Mouse (Mus musculus) midbrain, embryonic 12.5 days (tissue): ENCODE results near the gene Tars2. TPM values are rescaled to one million over a fixed set of nuclear protein-coding genes. Genes with fewer than 3 reads are reported as not detected.
A peak's percentile ranks its signal among the peaks of the same experiment; 100 is the strongest.

Experiments
- ATAC-seq: fragments of 200-750 bp; cut with Nextera tagmentation; 2 replicates; pipeline ENCODE4 v1.8.0; 2017; ENCODE audit warnings: low read depth, moderate TSS enrichment, moderate library complexity; ENCODE audit not compliant: low FRiP score
- H3K27ac ChIP-seq: fragments of 300-500 bp; sonication (generic); replicated peaks from 2 replicates; pipeline ENCODE4 v1.5.1; 2016; ENCODE audit warnings: mild to moderate bottlenecking
- H3K27me3 ChIP-seq: fragments of 300-500 bp; sonication (generic); 2 replicates; pipeline ENCODE4 v1.6.1; 2016; ENCODE audit warnings: mild to moderate bottlenecking
- H3K36me3 ChIP-seq: fragments of 300-500 bp; sonication (generic); 2 replicates; pipeline ENCODE4 v1.6.1; 2016
- H3K4me1 ChIP-seq: fragments of 300-500 bp; sonication (generic); 2 replicates; pipeline ENCODE4 v1.6.1; 2016
- H3K4me2 ChIP-seq: fragments of 300-500 bp; sonication (generic); replicated peaks from 2 replicates; pipeline ENCODE4 v1.6.1; 2016; ENCODE audit warnings: mild to moderate bottlenecking, moderate library complexity
- H3K4me3 ChIP-seq: fragments of 300-500 bp; sonication (generic); 2 replicates; pipeline ENCODE4 v1.5.1; 2016; ENCODE audit warnings: mild to moderate bottlenecking
- H3K9ac ChIP-seq: fragments of 300-500 bp; sonication (generic); replicated peaks from 2 replicates; pipeline ENCODE4 v1.6.1; 2016; ENCODE audit warnings: mild to moderate bottlenecking, moderate library complexity
- H3K9me3 ChIP-seq: fragments of 300-500 bp; sonication (generic); 2 replicates; pipeline ENCODE4 v1.6.1; 2016; ENCODE audit warnings: mild to moderate bottlenecking
- WGBS: fragments of 180-500 bp; shearing (Covaris S2); methylation state at CpG from one replicate; pipeline ENCODE4 v1.1.7; 2016; 5-methylcytosine and 5-hydroxymethylcytosine counted together
- polyA plus RNA-seq: library from polyadenylated mRNA; unstranded; fragments of >200 nt; fragmentation: Nextera tagmentation; extraction: Ambion mirVana; gene quantifications from 2 replicates; pipeline ENCODE4 v1.2.1, GENCODE M21; 2016

Gene Tars2
- polyA plus RNA-seq, 1 experiment from 2014 or later: 52.3 TPM

GRCm38 (mm10) chr3:95704612-95705011 is 55.4 kb downstream of the Tars2 start:
- no peak overlapping the region for H3K27ac ChIP-seq
- H3K27me3 ChIP-seq: no peaks in the 10 kb centered on the region
- WGBS: 89% methylated on average over 4 of the region's 4 CpGs
- H3K9me3 ChIP-seq: no peaks in the 10 kb centered on the region
- peaks cover 10% of the 10 kb centered on the region for H3K4me1 ChIP-seq
- no peak overlapping the region for H3K4me3 ChIP-seq
- H3K9ac ChIP-seq: no peak overlapping the region
- no peaks in the 10 kb centered on the region for H3K36me3 ChIP-seq
- no peak for ATAC-seq
- no peak overlapping the region for H3K4me2 ChIP-seq

GRCm38 (mm10) chr3:95703276-95703675 is 56.7 kb downstream of the Tars2 start:
- Histone ChIP-seq H3K36me3 (no peaks in the 10 kb centered on the region), H3K27ac (no peak overlapping the region), H3K27me3 (no peaks in the 10 kb centered on the region), H3K4me2 (no peak overlapping the region), H3K4me1 (peaks cover 10% of the 10 kb centered on the region), H3K4me3 (no peak overlapping the region), H3K9ac (no peak overlapping the region), H3K9me3 (no peaks in the 10 kb centered on the region)
- ATAC-seq: no peak
- WGBS: 98% methylated on average over 3 of the region's 3 CpGs

GRCm38 (mm10) chr3:95701877-95702540 is 58.0 kb downstream of the Tars2 start:
- H3K9me3 ChIP-seq: no peaks in the 10 kb centered on the region
- H3K4me1 ChIP-seq: peaks cover 10% of the 10 kb centered on the region
- H3K9ac ChIP-seq: peak overlapping the region; percentile 35; the same call in 1 of the 2 replicates
- peak overlapping the region; percentile 52 for H3K4me2 ChIP-seq
- H3K4me3 ChIP-seq: peak overlapping the region; percentile 25
- ATAC-seq: peak; percentile 92
- H3K36me3 ChIP-seq: no peaks in the 10 kb centered on the region
- no peaks in the 10 kb centered on the region for H3K27me3 ChIP-seq
- WGBS: 4% methylated on average over 24 of the region's 24 CpGs
- peak overlapping the region; percentile 47; the same call in 1 of the 2 replicates for H3K27ac ChIP-seq

GRCm38 (mm10) chr3:95701085-95701484 is 58.9 kb downstream of the Tars2 start:
- H3K4me3 ChIP-seq: no peak overlapping the region
- H3K4me1 ChIP-seq: peaks cover 14% of the 10 kb centered on the region
- WGBS: 77% methylated on average over 2 of the region's 2 CpGs
- no peak overlapping the region for H3K27ac ChIP-seq
- H3K9me3 ChIP-seq: no peaks in the 10 kb centered on the region
- no peak overlapping the region for H3K9ac ChIP-seq
- no peak overlapping the region for H3K4me2 ChIP-seq
- no peaks in the 10 kb centered on the region for H3K36me3 ChIP-seq
- ATAC-seq: no peak
- no peaks in the 10 kb centered on the region for H3K27me3 ChIP-seq

DNA sequence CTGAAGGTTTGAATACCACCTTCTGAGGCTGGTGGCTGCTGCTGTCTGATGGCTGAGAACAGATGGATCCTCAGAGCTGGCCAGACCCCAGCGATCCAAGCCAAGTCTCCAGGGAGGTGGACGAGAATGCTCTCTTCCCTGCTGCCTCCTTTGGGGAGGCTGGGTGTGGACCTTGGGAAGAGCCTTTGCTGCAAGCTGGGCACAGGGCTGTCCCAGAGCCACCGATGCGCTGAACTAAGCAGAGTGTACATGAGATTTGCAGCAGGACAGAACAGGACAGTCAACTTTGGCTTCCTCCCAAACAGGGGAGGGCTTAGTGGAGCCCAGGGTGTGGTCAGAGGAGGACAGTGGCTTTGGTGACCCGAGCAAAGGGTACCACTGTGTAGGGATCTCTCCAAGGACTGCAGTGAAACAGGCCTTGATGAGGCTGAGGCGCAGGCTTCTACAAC is 59.7 kb downstream of the Tars2 start:
- no peak overlapping the region for H3K27ac ChIP-seq
- H3K4me1 ChIP-seq: peaks cover 21% of the 10 kb centered on the region
- no peak overlapping the region for H3K4me3 ChIP-seq
- no peaks in the 10 kb centered on the region for H3K9me3 ChIP-seq
- no peak overlapping the region for H3K9ac ChIP-seq
- H3K36me3 ChIP-seq: no peaks in the 10 kb centered on the region
- no peak overlapping the region for H3K4me2 ChIP-seq
- 59% methylated on average over 6 of the region's 6 CpGs for WGBS
- ATAC-seq: no peak
- no peaks in the 10 kb centered on the region for H3K27me3 ChIP-seq

GRCm38 (mm10) chr3:95698286-95698685 is 61.7 kb downstream of the Tars2 start:
- no peak for ATAC-seq

GRCm38 (mm10) chr3:95696360-95696759 is 63.6 kb downstream of the Tars2 start:
- 38% methylated on average over 7 of the region's 7 CpGs for WGBS
- H3K9ac ChIP-seq: no peak overlapping the region
- H3K27me3 ChIP-seq: no peaks in the 10 kb centered on the region
- H3K4me2 ChIP-seq: no peak overlapping the region
- H3K27ac ChIP-seq: no peak overlapping the region
- H3K36me3 ChIP-seq: no peaks in the 10 kb centered on the region
- no peak overlapping the region for H3K4me3 ChIP-seq
- H3K4me1 ChIP-seq: peaks cover 11% of the 10 kb centered on the region; the same call in 1 of the 2 replicates
- ATAC-seq: no peak
- H3K9me3 ChIP-seq: no peaks in the 10 kb centered on the region

More at GRCm38 (mm10) chr3:95698286-95698685, 61.7 kb downstream of the Tars2 start:
- no peak overlapping the region for H3K27ac ChIP-seq
- peaks cover 21% of the 10 kb centered on the region for H3K4me1 ChIP-seq
- no peaks in the 10 kb centered on the region for H3K9me3 ChIP-seq
- no peaks in the 10 kb centered on the region for H3K36me3 ChIP-seq
- H3K4me2 ChIP-seq: no peak overlapping the region
- 93% methylated on average over 4 of the region's 4 CpGs for WGBS
- no peak overlapping the region for H3K9ac ChIP-seq
- H3K27me3 ChIP-seq: no peaks in the 10 kb centered on the region
- no peak overlapping the region for H3K4me3 ChIP-seq

GRCm38 (mm10) chr3:95695796-95696195 is 64.2 kb downstream of the Tars2 start:
- H3K27me3 ChIP-seq: no peaks in the 10 kb centered on the region
- H3K36me3 ChIP-seq: no peaks in the 10 kb centered on the region
- peaks cover 11% of the 10 kb centered on the region; the same call in 1 of the 2 replicates for H3K4me1 ChIP-seq
- ATAC-seq: no peak
- H3K9ac ChIP-seq: no peak overlapping the region
- no peaks in the 10 kb centered on the region for H3K9me3 ChIP-seq
- H3K27ac ChIP-seq: no peak overlapping the region
- WGBS: 46% methylated on average over 3 of the region's 3 CpGs
- no peak overlapping the region for H3K4me3 ChIP-seq
- no peak overlapping the region for H3K4me2 ChIP-seq

- peaks cover 11% of the 10 kb centered on the region; the same call in 1 of the 2 replicates for H3K4me1 ChIP-seq
- H3K27me3 ChIP-seq: no peaks in the 10 kb centered on the region
- H3K27ac ChIP-seq: no peak overlapping the region
- no peak overlapping the region for H3K9ac ChIP-seq
- no peak overlapping the region for H3K4me2 ChIP-seq
- no peaks in the 10 kb centered on the region for H3K9me3 ChIP-seq
- 94% methylated on average over 11 of the region's 11 CpGs for WGBS
- no peak for ATAC-seq
- no peak overlapping the region for H3K4me3 ChIP-seq
- no peaks in the 10 kb centered on the region for H3K36me3 ChIP-seq
Observed at GRCm38 (mm10) chr3:95694808-95695703, 65.0 kb downstream of the Tars2 start.

DNA sequence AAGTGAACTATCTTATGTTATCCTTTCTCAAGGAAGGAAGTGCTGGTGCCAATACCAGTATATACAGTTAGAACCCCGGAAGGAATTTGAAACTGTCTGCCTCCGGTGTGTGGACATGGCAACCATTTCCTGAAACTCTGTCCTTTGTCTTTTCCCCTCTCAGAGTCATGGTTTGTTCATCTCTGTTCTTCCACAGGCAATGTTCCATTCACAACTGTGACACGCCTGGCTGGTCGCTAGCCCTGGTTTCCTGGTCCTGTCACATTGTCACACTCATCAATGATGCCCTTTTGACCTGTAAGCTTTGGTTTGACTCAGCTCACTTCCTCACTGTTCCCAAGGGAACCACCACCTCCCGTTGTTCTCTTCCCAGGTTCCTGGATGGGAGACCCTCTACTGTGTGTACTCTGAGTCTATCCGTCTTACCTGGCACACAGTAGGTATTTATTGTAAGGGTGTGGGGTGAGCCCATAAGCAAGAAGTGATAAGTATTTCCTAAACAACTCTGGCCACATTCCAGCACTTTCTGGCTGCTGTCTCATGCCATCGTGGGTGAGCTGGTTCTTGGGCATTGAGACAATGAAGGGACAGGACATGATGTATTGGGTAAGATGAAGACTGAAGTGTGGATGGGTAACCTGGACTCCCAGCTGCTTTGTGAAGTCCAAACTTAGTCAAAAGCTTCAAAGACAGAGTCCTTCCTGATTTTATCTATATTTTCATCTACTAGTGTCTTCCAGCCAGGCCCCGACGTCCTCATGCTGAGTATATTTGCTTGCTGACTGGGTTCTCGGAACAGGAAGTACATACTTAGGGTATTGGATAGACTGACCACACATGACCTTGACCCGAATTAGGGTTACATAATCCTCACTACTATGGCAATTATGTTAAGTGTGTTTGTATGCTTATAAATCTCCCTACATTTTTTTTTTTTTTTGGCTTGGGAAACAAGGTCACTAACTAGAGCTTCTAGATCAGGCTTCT is 65.9 kb downstream of the Tars2 start:
- Histone ChIP-seq H3K4me3 (no peak overlapping the region), H3K27ac (no peak overlapping the region), H3K4me1 (peaks cover 17% of the 10 kb centered on the region; the same call in 1 of the 2 replicates), H3K27me3 (no peaks in the 10 kb centered on the region), H3K36me3 (no peaks in the 10 kb centered on the region), H3K9me3 (no peaks in the 10 kb centered on the region), H3K4me2 (no peak overlapping the region), H3K9ac (no peak overlapping the region)
- no peak for ATAC-seq
- WGBS: 68% methylated on average over 11 of the region's 11 CpGs

GRCm38 (mm10) chr3:95692677-95693076 is 67.3 kb downstream of the Tars2 start:
- Histone ChIP-seq H3K4me2 (no peak overlapping the region), H3K4me1 (peaks cover 22% of the 10 kb centered on the region), H3K36me3 (no peaks in the 10 kb centered on the region), H3K9ac (no peak overlapping the region), H3K9me3 (no peaks in the 10 kb centered on the region), H3K27ac (no peak overlapping the region), H3K27me3 (peaks cover 1% of the 10 kb centered on the region; the same call in 1 of the 2 replicates), H3K4me3 (no peak overlapping the region)
- WGBS: 86% methylated on average over 6 of the region's 6 CpGs
- ATAC-seq: no peak
